Mouse (Mus musculus) gastrocnemius, adult 8-10 months (tissue): ENCODE data around the gene Zfyve9. TPM values are rescaled to one million over a fixed set of nuclear protein-coding genes. Genes with fewer than 3 reads are reported as not detected.
"Not testable (repeated sequence)": the region's sequence is repeated elsewhere in the genome, so short reads cannot be mapped to it uniquely, and the experiment has no call there.

Experiments
- DNase-seq, 2 experiments: peaks; one replicate each; pipeline ENCODE4 v3.0.0; 2022; ENCODE audit warnings: low spot score in 2 of 2
- total RNA-seq, 4 experiments: library from RNA; stranded (reverse); gene quantifications; 2 replicates each; pipeline ENCODE4 v1.2.4; 2022

Gene Zfyve9
- total RNA-seq, 4 experiments from 2014 or later = 54.2 to 75.2 (median 64.2) TPM

GRCm38 (mm10) chr4:108724102-108724501 lies 56.5 kb downstream of the Zfyve9 start:
- DNase-seq = no peak

- no peak for DNase-seq
These were observed 59.3 kb downstream of the Zfyve9 start for GRCm38 (mm10) chr4:108721245-108721784.

- no peak for DNase-seq
These were observed 61.2 kb downstream of the Zfyve9 start, which contains the start of gene 3110021N24Rik for GRCm38 (mm10) chr4:108719349-108719748. TSS of gene 3110021N24Rik (plus strand) at chr4:108719649.

- no peak for DNase-seq
These were observed 72.4 kb downstream of the Zfyve9 start for GRCm38 (mm10) chr4:108708209-108708608.

DNA sequence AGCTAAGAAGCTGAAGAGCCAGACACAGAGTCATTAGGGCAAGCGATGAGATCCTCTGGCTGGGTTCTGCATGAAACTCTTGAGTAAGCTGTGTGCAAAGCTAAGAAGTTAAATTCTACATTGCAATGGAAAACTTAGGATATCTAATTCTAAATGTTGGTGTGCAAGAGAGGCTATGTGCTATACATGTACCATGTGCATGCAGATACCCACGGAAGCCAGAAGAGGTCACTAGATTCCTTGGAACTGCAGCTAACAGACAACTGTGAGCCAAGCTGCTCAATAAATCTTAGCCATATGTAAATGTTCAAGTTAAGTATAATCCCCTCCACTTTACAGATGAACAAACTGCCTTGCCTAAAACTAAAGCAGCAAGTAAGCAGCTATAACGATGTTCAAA lies 83.7 kb downstream of the Zfyve9 start:
- DNase-seq = peak in 1 of 2 experiments; percentile 5

DNA sequence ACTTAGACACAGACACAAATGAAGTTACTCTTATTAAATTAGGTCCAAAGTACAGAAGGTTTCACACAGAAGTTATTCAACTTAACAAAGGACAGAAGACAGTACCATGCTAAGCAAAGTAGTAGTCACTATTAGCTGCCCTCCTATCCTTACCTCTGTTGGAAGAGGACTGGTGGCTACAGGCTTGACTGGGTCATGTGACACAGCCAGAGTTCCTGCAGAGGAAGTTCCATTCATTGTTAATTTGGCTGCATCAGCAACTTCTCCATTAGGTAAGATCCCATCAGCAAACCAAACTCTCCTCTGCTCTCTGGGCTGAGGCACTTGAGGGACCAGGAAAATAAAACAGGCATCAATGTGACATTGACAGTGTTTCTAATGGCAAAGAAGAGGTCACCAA lies 89.1 kb downstream of the Zfyve9 start:
- DNase-seq = no peak

- DNase-seq = no peak
These were observed 90.1 kb downstream of the Zfyve9 start for GRCm38 (mm10) chr4:108690479-108690878.

DNA sequence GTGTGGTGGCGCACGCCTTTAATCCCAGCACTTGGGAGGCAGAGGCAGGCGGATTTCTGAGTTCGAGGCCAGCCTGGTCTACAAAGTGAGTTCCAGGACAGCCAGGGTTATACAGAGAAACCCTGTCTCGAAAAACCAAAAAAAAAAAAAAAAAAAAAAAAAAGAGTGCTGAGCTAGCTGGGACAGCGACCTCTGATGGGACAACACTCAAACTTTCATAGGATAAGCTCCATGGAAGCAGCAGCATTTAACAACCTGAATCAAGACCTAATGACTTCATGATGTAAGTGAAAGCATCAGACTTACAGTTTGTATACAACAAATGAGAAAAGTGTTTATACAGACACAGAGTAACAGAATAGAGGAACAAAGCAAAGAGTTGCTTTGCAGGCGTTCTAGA lies 93.5 kb downstream of the Zfyve9 start:
- DNase-seq = not testable (repeated sequence)

DNA sequence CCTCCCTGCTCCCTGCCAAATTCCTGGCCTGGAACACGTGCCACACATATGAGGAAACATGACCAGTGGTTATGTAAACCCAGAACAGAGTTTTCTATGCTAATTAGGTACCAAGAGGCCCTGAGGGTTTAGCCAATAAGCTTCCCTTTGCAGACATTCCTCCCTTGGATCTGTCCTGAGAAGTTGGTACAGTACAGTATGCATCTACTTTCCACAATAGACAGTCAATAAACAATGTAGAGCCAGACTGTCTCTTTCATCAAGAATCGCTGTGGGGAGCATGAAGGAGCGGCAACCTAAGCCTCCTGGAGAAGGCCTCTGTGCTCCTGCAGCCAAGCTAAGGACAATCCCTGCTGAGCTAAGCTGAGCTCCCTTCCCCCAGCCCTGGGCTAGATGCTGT lies 94.4 kb downstream of the Zfyve9 start:
- DNase-seq = no peak

DNA sequence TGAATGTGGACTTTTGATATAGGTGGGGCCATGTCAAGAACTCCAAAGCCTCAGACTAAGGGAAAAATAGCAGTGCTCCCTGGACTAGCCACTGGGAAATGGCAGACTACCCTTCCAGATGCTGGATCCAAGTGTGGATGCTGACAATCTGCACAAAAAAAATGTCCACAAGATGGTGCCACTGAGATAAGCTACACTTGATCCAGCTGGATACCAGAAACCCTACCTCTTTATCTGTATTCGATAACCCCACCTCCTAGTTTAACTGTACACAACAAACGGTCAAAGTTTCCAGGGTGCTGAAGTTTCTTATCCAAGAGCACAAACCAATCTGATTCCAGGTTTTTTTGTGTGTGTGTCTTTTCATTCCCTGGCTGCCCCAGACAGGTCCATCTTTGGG lies 116.2 kb downstream of the Zfyve9 start:
- DNase-seq = no peak

DNA sequence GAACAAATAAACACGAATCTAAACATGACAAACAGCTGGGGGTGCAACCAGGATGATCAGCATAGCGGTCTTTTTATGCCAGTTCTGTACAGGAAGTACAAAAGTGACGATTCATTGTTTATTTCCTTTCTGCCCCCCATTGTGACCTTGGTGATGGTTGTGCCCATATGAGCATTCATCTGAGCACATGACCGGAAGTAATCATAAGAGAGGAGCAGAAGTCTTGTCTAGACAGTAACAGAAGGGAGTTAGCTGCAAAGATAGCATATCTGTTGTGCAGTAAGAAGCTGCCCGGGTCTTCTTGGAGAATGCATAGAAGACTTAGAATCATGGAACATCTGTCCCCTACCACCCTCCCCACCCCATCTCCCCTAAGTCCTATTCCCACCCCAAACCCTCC lies 141.8 kb downstream of the Zfyve9 start:
- DNase-seq = no peak

GRCm38 (mm10) chr4:108637721-108638120 lies 142.9 kb downstream of the Zfyve9 start:
- no peak for DNase-seq

DNA sequence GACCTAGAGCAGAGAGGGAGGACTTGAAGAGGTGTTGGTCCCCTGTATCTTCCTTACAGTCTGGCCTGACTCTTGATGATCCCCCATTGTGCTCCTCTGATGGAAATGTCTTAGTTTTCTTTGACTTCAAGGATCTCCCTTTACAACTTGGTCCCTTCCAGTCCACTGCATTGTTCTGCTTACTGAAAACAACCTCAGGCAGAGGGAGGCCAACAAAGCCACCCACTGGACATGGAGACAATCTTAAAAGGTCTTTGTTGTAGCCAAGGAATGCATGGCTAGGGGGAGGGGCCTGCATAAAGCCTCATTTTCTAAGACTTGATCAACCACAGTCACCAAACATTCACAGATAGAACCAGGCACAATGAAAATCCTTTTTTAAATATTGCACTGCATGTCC lies 145.5 kb downstream of the Zfyve9 start:
- no peak for DNase-seq

GRCm38 (mm10) chr4:108634696-108635095 lies 145.9 kb downstream of the Zfyve9 start:
- no peak for DNase-seq

DNA sequence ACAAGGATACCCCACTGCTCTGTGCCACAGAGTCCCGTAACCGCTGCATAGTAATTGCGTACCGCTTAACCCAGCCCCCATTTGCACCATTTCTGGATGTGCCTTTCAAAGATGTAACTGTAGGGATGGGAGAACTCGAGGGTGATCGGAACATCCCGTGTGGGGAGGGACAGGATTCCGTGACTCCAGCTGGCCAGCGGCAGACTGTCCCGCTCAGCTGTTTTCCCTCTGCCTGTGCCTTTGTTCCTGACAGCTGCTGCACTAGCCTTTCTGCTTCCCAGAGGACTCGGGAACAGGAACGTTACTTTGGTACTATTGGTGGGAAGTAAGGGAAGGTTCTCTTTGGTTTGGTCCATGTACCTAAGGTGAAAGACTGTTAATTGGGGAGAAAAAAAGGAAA lies 146.9 kb downstream of the Zfyve9 start:
- DNase-seq = no peak

DNA sequence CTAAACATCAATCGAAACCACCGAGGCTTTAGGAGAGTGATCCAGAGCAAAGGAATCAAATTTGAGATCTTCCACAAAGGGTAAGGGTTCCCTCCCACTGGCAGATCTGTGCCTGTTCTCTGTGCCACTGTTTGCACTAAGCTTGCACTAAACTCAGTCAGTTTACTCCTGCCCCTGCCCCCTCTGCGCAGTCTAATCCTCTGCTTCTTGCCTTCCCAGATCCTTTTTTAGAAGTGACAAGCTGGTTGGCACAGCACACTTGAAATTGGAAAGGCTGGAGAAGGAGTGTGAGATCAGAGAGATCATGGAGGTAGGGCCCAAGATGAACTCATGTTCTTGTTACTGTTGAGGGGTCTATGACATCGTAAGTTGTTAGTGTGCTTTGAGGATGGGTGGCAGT lies 149.0 kb downstream of the Zfyve9 start:
- no peak for DNase-seq

DNA sequence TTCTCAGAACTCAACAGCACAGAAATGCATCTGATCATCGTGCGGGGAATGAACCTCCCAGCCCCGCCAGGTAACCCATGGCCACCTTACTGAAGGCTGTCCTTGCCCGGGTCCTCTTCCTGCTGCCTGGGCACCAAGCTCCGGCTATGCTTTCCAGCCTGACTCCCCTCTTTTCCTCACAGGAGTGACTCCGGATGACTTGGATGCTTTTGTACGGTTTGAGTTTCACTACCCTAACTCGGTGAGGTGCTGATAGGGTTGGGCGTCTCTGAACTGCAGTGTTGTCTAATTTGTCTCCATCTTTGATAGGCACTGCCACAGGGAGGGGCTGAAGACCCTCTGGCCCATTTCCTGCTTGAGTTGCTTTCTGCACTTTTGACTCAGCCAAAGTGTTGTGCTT lies 150.5 kb downstream of the Zfyve9 start:
- DNase-seq = no peak

- peak in 1 of 2 experiments; percentile 38 for DNase-seq
These were observed 151.2 kb downstream of the Zfyve9 start for GRCm38 (mm10) chr4:108629363-108629880.

GRCm38 (mm10) chr4:108627066-108627465 lies 153.5 kb downstream of the Zfyve9 start:
- no peak for DNase-seq

DNA sequence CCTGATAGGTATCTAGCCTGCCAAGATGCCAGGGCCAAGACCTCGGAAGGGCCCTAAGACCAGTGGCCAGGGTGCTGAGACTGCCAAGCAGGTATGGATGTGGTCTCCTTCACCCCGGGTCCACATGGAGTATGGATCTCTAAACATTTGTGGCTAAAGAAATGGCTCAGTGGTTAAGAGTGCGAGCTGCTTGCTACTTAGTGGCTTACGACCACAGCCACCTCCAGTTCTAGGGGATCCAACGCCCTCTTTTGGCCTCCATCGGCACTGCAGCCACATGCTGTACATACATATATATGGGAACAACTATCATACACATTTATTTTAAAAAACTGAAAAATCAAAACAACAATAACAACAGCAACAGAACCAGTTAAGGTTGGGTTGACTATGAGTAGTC lies 159.1 kb downstream of the Zfyve9 start:
- DNase-seq = no peak

DNA sequence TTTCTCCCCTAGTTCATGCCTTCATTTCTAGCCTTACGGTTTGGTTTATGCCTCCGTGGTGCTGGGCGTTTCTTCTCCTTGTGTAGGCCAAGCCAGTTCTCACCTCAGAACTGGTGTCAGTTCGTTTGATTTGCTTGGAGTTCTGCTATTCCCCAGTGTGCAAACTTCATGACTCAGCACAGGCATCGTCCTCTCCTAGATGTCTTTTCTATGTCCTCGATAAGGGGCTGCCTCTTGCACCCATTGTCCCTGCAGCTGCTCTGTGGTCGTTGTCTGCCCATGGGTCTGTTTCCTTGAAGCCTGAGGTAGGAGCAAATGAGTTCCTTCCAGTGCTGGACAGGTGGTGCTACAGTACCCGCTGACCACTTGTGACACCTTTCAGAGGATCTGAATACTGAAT lies 160.1 kb downstream of the Zfyve9 start:
- no peak for DNase-seq

DNA sequence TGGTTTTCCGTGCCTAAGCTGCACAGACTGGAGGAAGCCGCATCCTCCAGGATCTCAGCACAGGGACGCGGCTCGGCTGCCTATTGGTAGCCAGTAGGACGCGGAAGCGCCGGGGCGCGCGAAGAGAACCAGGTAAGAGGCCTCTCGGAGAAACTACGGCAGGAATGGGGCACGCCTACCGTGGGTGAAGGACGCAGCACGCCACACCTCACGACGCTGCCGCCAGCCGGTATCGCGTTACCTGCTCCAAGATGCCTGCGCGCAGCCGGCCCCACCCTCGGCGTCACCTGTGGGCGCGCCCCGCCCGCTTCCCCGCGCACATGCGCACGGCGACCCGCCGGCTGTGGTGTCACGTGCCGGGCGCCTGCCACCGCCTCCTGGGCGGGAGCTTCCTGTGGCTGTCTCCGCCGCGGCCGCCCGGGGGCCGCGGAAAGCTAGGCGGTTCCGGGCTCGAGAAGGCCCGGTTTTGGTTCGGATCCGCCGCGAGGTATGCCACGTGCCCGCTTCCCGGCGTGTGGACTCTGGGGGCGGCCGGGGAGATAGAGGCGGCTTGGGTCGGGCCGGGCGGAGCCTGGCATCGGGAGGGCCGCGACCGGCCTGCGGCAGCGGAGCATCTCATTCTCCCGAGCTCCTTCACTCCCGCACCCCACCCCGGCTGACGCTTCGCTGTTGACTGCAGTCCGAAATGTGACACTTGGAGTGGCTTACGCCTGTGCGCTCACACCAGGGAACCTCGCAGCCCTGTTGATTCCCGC lies 160.8 kb downstream of the Zfyve9 start, which contains the start of gene Cc2d1b:
Gene Cc2d1b, plus strand, starts transcription at position 354 of the 755 bp plus-strand sequence.
- peak; percentile 80 to 88 for DNase-seq

DNA sequence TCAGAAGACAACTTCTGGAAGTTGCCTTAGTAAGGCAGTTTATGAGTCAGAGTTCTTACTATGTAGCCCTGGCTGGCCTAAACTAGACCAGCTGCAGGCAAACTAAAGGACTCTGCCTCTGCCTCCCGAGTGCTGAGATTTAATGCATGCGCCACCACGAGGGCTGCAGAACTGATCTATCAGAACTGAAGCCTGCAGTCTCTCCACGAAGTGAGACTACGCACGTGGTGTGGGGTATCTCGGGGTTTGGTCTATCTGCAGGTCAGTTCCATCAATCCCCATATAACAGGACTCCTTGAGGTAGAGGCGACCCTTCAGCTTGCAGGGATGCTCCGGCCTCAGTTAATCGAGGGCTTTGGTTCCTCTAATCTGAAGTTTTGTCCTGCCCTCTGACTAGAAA lies 161.4 kb downstream of the Zfyve9 start:
- no peak for DNase-seq
